Mouse (Mus musculus) forebrain, embryonic 12.5 days (tissue): ENCODE results near the gene Selenbp1. TPM values are rescaled to one million over a fixed set of nuclear protein-coding genes. Genes with fewer than 3 reads are reported as not detected.

Experiments
- ATAC-seq: fragments of 200-750 bp; cut with Nextera tagmentation; 2 replicates; pipeline ENCODE4 v1.8.0; 2017; ENCODE audit warnings: moderate TSS enrichment; ENCODE audit not compliant: low FRiP score
- H3K27ac ChIP-seq: fragments of 300-500 bp; sonication (generic); 2 replicates; pipeline ENCODE4 v1.5.1; 2016; ENCODE audit warnings: mild to moderate bottlenecking
- H3K27me3 ChIP-seq: fragments of 300-500 bp; sonication (generic); 2 replicates; pipeline ENCODE4 v1.6.1; 2016; ENCODE audit warnings: mild to moderate bottlenecking
- H3K36me3 ChIP-seq: fragments of 300-500 bp; sonication (generic); replicated peaks from 2 replicates; pipeline ENCODE4 v1.6.1; 2016; ENCODE audit warnings: mild to moderate bottlenecking
- H3K4me1 ChIP-seq: fragments of 300-500 bp; sonication (generic); 2 replicates; pipeline ENCODE4 v1.6.1; 2016
- H3K4me2 ChIP-seq: fragments of 300-500 bp; sonication (generic); 2 replicates; pipeline ENCODE4 v1.6.1; 2016; ENCODE audit warnings: mild to moderate bottlenecking, moderate library complexity
- H3K4me3 ChIP-seq: fragments of 300-500 bp; sonication (generic); replicated peaks from 2 replicates; pipeline ENCODE4 v1.5.1; 2016; ENCODE audit warnings: mild to moderate bottlenecking
- H3K9ac ChIP-seq: fragments of 300-500 bp; sonication (generic); 2 replicates; pipeline ENCODE4 v1.6.1; 2016; ENCODE audit warnings: mild to moderate bottlenecking
- H3K9me3 ChIP-seq: fragments of 300-500 bp; sonication (generic); 2 replicates; pipeline ENCODE4 v1.6.1; 2016
- WGBS: fragments of 180-500 bp; shearing (Covaris S2); methylation state at CpG from one replicate; pipeline ENCODE4 v1.1.7; 2016; 5-methylcytosine and 5-hydroxymethylcytosine counted together
- polyA plus RNA-seq: library from polyadenylated mRNA; unstranded; fragments of >200 nt; fragmentation: Nextera tagmentation; extraction: Ambion mirVana; gene quantifications from 2 replicates; pipeline ENCODE4 v1.2.1, GENCODE M21; 2016

Selenbp1 gene
- polyA plus RNA-seq, 1 experiment from 2014 or later = 5.5 TPM

- Histone ChIP-seq H3K27ac (no peak overlapping the region), H3K27me3 (no peaks in the 10 kb centered on the region), H3K4me2 (no peak overlapping the region), H3K4me1 (no peaks in the 10 kb centered on the region), H3K4me3 (no peak overlapping the region), H3K9ac (no peak overlapping the region), H3K36me3 (no peaks in the 10 kb centered on the region), H3K9me3 (no peaks in the 10 kb centered on the region)
- ATAC-seq = no peak
- 92% methylated on average over 1 of the region's 1 CpGs for WGBS
Measured at GRCm38 (mm10) chr3:94964989-94965388, 32.1 kb downstream of the Selenbp1 start.

- H3K4me3 ChIP-seq = no peak overlapping the region
- no peaks in the 10 kb centered on the region for H3K9me3 ChIP-seq
- H3K9ac ChIP-seq = no peak overlapping the region
- H3K4me1 ChIP-seq = no peaks in the 10 kb centered on the region
- no peak for ATAC-seq
- H3K27me3 ChIP-seq = no peaks in the 10 kb centered on the region
- no peak overlapping the region for H3K27ac ChIP-seq
- 81% methylated on average over 1 of the region's 1 CpGs for WGBS
- no peak overlapping the region for H3K4me2 ChIP-seq
- no peaks in the 10 kb centered on the region for H3K36me3 ChIP-seq
Measured at GRCm38 (mm10) chr3:94965878-94966277, 33.0 kb downstream of the Selenbp1 start.

- no peak overlapping the region for H3K27ac ChIP-seq
- H3K4me2 ChIP-seq = no peak overlapping the region
- 91% methylated on average over 3 of the region's 3 CpGs for WGBS
- no peak for ATAC-seq
- no peaks in the 10 kb centered on the region for H3K9me3 ChIP-seq
- no peak overlapping the region for H3K4me3 ChIP-seq
- peaks cover 17% of the 10 kb centered on the region for H3K4me1 ChIP-seq
- H3K36me3 ChIP-seq = 0 out of 2 replicates have a peak, but pooled peaks cover 3% of the 10 kb centered on the region
- H3K27me3 ChIP-seq = no peaks in the 10 kb centered on the region
- H3K9ac ChIP-seq = no peak overlapping the region
Measured at GRCm38 (mm10) chr3:94972552-94972951, 39.7 kb downstream of the Selenbp1 start.

- Histone ChIP-seq H3K27ac (no peak overlapping the region), H3K9ac (peak overlapping the region; percentile 48; the same call in 1 of the 2 replicates), H3K9me3 (no peaks in the 10 kb centered on the region), H3K4me2 (peak overlapping the region; percentile 70), H3K36me3 (0 out of 2 replicates have a peak, but pooled peaks cover 8% of the 10 kb centered on the region), H3K27me3 (no peaks in the 10 kb centered on the region), H3K4me1 (peaks cover 17% of the 10 kb centered on the region), H3K4me3 (peak overlapping the region; percentile 92)
- WGBS = 85% methylated on average over 5 of the region's 5 CpGs
- no peak for ATAC-seq
Measured at GRCm38 (mm10) chr3:94973620-94974019, 40.8 kb downstream of the Selenbp1 start.

GRCm38 (mm10) chr3:94974026-94974527, 41.2 kb downstream of the Selenbp1 start:
- H3K4me3 ChIP-seq = peak overlapping the region; percentile 92
- H3K27ac ChIP-seq = no peak overlapping the region
- H3K4me2 ChIP-seq = peak overlapping the region; percentile 70
- H3K36me3 ChIP-seq = 0 out of 2 replicates have a peak, but pooled peaks cover 8% of the 10 kb centered on the region
- H3K4me1 ChIP-seq = peaks cover 17% of the 10 kb centered on the region
- WGBS = 17% methylated on average over 9 of the region's 9 CpGs
- peak overlapping the region; percentile 48; the same call in 1 of the 2 replicates for H3K9ac ChIP-seq
- no peaks in the 10 kb centered on the region for H3K9me3 ChIP-seq
- peak; percentile 18 for ATAC-seq
- no peaks in the 10 kb centered on the region for H3K27me3 ChIP-seq

GRCm38 (mm10) chr3:94974528-94975422, 41.9 kb downstream of the Selenbp1 start, which contains the start of gene Pi4kb:
TSS of gene Pi4kb (plus strand) at chr3:94974731.
- Histone ChIP-seq H3K4me3 (peak within 1 kb of the TSS; percentile 92), H3K27ac (peak within 1 kb of the TSS; percentile 88), H3K9ac (peak within 1 kb of the TSS; percentile 93), H3K36me3 (0 out of 2 replicates have a peak, but pooled peaks cover 8% of the 10 kb centered on the region), H3K4me2 (peak within 1 kb of the TSS; percentile 70), H3K27me3 (no peaks in the 10 kb centered on the region), H3K9me3 (no peaks in the 10 kb centered on the region), H3K4me1 (peaks cover 17% of the 10 kb centered on the region)
- peak; percentile 96 for ATAC-seq
- under 1% methylated on average over 56 of the region's 57 CpGs for WGBS

- WGBS = 90% methylated on average over 11 of the region's 11 CpGs
- no peak for ATAC-seq
- H3K9ac ChIP-seq = no peak overlapping the region
- no peak overlapping the region for H3K4me2 ChIP-seq
- 0 out of 2 replicates have a peak, but pooled peaks cover 2% of the 10 kb centered on the region for H3K4me1 ChIP-seq
- H3K27me3 ChIP-seq = no peaks in the 10 kb centered on the region
- H3K27ac ChIP-seq = no peak overlapping the region
- H3K9me3 ChIP-seq = no peaks in the 10 kb centered on the region
- peaks cover 54% of the 10 kb centered on the region for H3K36me3 ChIP-seq
- H3K4me3 ChIP-seq = no peak overlapping the region
Measured at GRCm38 (mm10) chr3:94984312-94984711, 51.5 kb downstream of the Selenbp1 start.

- no peaks in the 10 kb centered on the region for H3K9me3 ChIP-seq
- no peak overlapping the region for H3K27ac ChIP-seq
- 93% methylated on average over 2 of the region's 2 CpGs for WGBS
- H3K9ac ChIP-seq = no peak overlapping the region
- no peak overlapping the region for H3K4me2 ChIP-seq
- no peak overlapping the region for H3K4me3 ChIP-seq
- no peak for ATAC-seq
- H3K4me1 ChIP-seq = 0 out of 2 replicates have a peak, but pooled peaks cover 4% of the 10 kb centered on the region
- H3K27me3 ChIP-seq = no peaks in the 10 kb centered on the region
- H3K36me3 ChIP-seq = peaks cover 58% of the 10 kb centered on the region
Measured at GRCm38 (mm10) chr3:94985513-94985912, 52.7 kb downstream of the Selenbp1 start.

- H3K27ac ChIP-seq = no peak overlapping the region
- H3K4me3 ChIP-seq = no peak overlapping the region
- no peaks in the 10 kb centered on the region for H3K27me3 ChIP-seq
- H3K4me1 ChIP-seq = 0 out of 2 replicates have a peak, but pooled peaks cover 4% of the 10 kb centered on the region
- no peaks in the 10 kb centered on the region for H3K9me3 ChIP-seq
- H3K4me2 ChIP-seq = no peak overlapping the region
- H3K9ac ChIP-seq = no peak overlapping the region
- peaks cover 58% of the 10 kb centered on the region for H3K36me3 ChIP-seq
- ATAC-seq = no peak
Measured at GRCm38 (mm10) chr3:94987578-94987977, 54.7 kb downstream of the Selenbp1 start.

- H3K9me3 ChIP-seq = no peaks in the 10 kb centered on the region
- WGBS = 58% methylated on average over 9 of the region's 9 CpGs
- 0 out of 2 replicates have a peak, but pooled peaks cover 4% of the 10 kb centered on the region for H3K4me1 ChIP-seq
- H3K4me3 ChIP-seq = no peak overlapping the region
- H3K4me2 ChIP-seq = no peak overlapping the region
- H3K27ac ChIP-seq = no peak overlapping the region
- no peaks in the 10 kb centered on the region for H3K27me3 ChIP-seq
- ATAC-seq = no peak
- peaks cover 62% of the 10 kb centered on the region for H3K36me3 ChIP-seq
- no peak overlapping the region for H3K9ac ChIP-seq
Measured at GRCm38 (mm10) chr3:94989159-94989761, 56.4 kb downstream of the Selenbp1 start.
